Mouse (Mus musculus) cerebellum, adult 2 months (tissue): ENCODE results near the gene Asb16.

Source experiments
- CTCF ChIP-seq: fragments of 200-500 bp; IDR thresholded peaks from 2 replicates; pipeline ENCODE4 v1.5.1; 2011; ENCODE audit warnings: low read depth, mild to moderate bottlenecking, control low read depth, low read length, moderate library complexity, borderline replicate concordance; ENCODE audit not compliant: insufficient read depth
- POLR2A ChIP-seq: fragments of 200-500 bp; IDR thresholded peaks from 2 replicates; pipeline ENCODE4 v1.6.1; 2011; ENCODE audit warnings: low read length, control low read depth, borderline replicate concordance; ENCODE audit not compliant: insufficient read depth

DNA sequence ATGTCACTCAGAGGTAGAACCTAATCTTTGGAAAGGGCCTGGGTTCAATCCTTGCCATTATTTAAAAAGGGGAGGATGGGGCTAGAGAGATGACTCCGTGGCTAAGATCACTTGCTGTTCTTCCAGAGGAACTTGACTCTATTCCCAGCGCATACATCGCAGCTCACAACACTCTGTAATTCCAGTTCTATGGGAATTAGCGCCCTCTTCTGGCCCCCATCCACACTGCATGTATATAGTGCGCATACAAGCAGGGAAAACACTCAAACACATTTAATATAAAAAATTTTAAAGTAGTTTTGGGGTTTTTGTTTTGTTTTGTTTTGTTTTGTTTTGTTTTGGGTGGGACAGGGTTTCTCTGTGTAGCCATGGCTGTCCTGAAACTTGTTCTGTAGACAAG, 26.7 kb upstream of the Asb16 start:
- no peak; the same call in 1 of the 2 replicates for TF ChIP-seq CTCF
- TF ChIP-seq POLR2A, result no peak
